Mouse (Mus musculus): ENCODE results near the gene Atp11a. TPM values are rescaled to one million over a fixed set of nuclear protein-coding genes. Genes with fewer than 3 reads are reported as not detected.

The Atp11a gene
- polyA plus RNA-seq, 1 experiment from 2014 or later = 8.9 TPM

DNA sequence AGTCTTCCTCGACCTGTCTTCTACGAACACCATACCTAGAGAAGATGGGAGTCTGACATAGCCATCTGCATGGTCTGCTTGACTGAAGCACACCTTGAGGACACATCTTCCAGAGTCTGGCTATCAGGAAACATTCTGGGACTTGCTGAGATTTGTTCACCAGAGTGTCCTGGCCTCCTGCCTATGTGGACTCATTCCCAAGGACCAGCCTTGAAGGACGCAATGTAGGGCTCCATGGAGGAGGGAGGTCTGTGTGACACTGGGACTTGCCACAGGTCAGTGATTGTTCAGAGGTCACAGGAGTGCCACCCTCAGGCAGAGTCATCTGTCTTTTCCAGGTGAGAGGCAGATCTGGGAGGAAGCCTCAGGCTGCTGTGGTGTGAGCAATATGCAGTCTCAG lies 8.6 kb upstream of the Atp11a start:
- no peak overlapping the region for H3K4me3 ChIP-seq (ENCODE audit: low read length)
- no peak overlapping the region for H3K4me2 ChIP-seq (ENCODE audit: low read length)
- no peak overlapping the region for H3K27ac ChIP-seq (ENCODE audit: low read depth, low read length)
- no peaks in the 10 kb centered on the region for H3K4me1 ChIP-seq (ENCODE audit: control insufficient read depth, insufficient read depth, low read depth, low read length)
- no peaks in the 10 kb centered on the region for H3K9me3 ChIP-seq (ENCODE audit: control insufficient read depth, low read length)
- H3K36me3 ChIP-seq (ENCODE audit: control insufficient read depth, insufficient read depth, low read length) = no peaks in the 10 kb centered on the region
- H3K27me3 ChIP-seq (replicated peaks; ENCODE audit: control insufficient read depth, insufficient read depth, low read length) = no peaks in the 10 kb centered on the region
- WGBS = 97% methylated on average over 3 of the region's 3 CpGs
- no peak for ATAC-seq
- no peak overlapping the region for H3K9ac ChIP-seq (ENCODE audit: low read depth, low read length)

DNA sequence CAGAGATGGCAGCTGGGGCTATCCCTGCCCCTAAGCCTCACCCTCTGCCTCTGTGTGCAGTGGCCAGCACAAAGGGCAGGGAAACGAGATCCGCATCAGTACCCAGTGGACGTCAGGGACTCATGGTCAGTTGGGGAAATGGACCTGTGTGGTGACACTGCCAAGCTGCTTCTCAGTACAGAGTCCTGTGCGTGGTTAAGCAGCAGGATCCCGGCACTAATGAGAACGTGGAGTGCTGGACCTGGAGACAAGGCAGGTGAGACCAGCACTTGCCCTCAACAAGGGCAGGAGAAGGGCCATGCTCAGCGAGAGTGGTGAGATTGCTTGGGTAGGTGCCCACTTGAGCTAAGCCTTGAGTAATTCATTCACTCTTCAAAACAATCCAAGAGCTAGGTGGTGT lies 7.7 kb upstream of the Atp11a start:
- WGBS = 85% methylated on average over 7 of the region's 7 CpGs
- no peak for ATAC-seq

DNA sequence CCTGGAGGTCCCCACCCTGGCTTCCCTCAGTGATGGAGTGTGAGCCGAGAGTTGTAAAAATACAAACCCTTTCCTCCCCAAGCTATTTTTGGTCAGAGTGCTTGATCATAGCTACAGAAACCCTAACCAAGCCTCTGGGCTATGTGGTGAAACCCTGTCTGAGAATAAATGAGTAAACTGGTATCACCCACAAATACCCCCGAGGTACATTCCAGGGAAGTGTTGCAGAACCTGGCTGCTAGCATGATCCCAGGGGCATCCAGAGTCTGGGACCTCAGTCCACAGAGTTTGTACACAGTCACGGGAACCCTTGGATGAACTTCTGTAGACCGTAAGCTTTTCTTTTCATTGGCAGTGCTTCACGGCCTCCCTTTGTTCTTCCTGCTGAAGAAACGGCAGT lies 3.8 kb upstream of the Atp11a start:
- Histone ChIP-seq H3K9me3 (ENCODE audit: control insufficient read depth, low read length) (no peaks in the 10 kb centered on the region), H3K27ac (ENCODE audit: low read depth, low read length) (no peak overlapping the region), H3K36me3 (ENCODE audit: control insufficient read depth, insufficient read depth, low read length) (no peaks in the 10 kb centered on the region), H3K4me2 (ENCODE audit: low read length) (no peak overlapping the region), H3K27me3 (replicated peaks; ENCODE audit: control insufficient read depth, insufficient read depth, low read length) (no peaks in the 10 kb centered on the region), H3K4me3 (ENCODE audit: low read length) (no peak overlapping the region), H3K9ac (ENCODE audit: low read depth, low read length) (no peak overlapping the region), H3K4me1 (ENCODE audit: control insufficient read depth, insufficient read depth, low read depth, low read length) (peaks cover 9% of the 10 kb centered on the region)
- 59% methylated on average over 6 of the region's 6 CpGs for WGBS
- ATAC-seq = no peak

More for the DNA sequence above, 7.7 kb upstream of the Atp11a start:
- Histone ChIP-seq H3K27ac (ENCODE audit: low read depth, low read length) (no peak overlapping the region), H3K4me2 (ENCODE audit: low read length) (no peak overlapping the region), H3K9me3 (ENCODE audit: control insufficient read depth, low read length) (no peaks in the 10 kb centered on the region), H3K9ac (ENCODE audit: low read depth, low read length) (no peak overlapping the region), H3K4me1 (ENCODE audit: control insufficient read depth, insufficient read depth, low read depth, low read length) (no peaks in the 10 kb centered on the region), H3K36me3 (ENCODE audit: control insufficient read depth, insufficient read depth, low read length) (no peaks in the 10 kb centered on the region), H3K4me3 (ENCODE audit: low read length) (no peak overlapping the region), H3K27me3 (replicated peaks; ENCODE audit: control insufficient read depth, insufficient read depth, low read length) (no peaks in the 10 kb centered on the region)

DNA sequence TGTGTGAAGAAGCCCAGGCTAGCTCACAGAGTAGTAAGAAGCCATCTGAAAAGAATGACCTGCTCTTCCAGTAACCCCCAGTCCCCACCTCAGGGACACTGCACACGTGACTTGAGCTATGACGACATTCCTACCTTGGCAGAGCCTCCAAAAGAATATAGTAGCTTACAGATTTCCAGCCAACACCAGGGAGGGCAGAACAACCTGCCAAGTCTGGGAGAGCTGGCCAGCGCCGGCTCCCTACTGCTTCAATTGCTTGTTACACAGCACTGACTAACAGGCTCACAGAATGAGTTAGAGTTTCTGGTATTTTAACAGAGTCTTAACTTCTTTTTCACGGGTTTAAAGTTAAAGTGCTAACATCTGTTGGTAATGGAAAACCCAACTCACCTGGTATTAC lies 2.7 kb upstream of the Atp11a start:
- 73% methylated on average over 5 of the region's 5 CpGs for WGBS
- H3K9me3 ChIP-seq (ENCODE audit: control insufficient read depth, low read length) = no peaks in the 10 kb centered on the region
- no peak overlapping the region for H3K9ac ChIP-seq (ENCODE audit: low read depth, low read length)
- H3K27ac ChIP-seq (ENCODE audit: low read depth, low read length) = no peak overlapping the region
- no peak overlapping the region for H3K4me2 ChIP-seq (ENCODE audit: low read length)
- no peaks in the 10 kb centered on the region for H3K27me3 ChIP-seq (replicated peaks; ENCODE audit: control insufficient read depth, insufficient read depth, low read length)
- no peaks in the 10 kb centered on the region for H3K36me3 ChIP-seq (ENCODE audit: control insufficient read depth, insufficient read depth, low read length)
- no peak for ATAC-seq
- H3K4me1 ChIP-seq (ENCODE audit: control insufficient read depth, insufficient read depth, low read depth, low read length) = peaks cover 15% of the 10 kb centered on the region
- no peak overlapping the region for H3K4me3 ChIP-seq (ENCODE audit: low read length)

DNA sequence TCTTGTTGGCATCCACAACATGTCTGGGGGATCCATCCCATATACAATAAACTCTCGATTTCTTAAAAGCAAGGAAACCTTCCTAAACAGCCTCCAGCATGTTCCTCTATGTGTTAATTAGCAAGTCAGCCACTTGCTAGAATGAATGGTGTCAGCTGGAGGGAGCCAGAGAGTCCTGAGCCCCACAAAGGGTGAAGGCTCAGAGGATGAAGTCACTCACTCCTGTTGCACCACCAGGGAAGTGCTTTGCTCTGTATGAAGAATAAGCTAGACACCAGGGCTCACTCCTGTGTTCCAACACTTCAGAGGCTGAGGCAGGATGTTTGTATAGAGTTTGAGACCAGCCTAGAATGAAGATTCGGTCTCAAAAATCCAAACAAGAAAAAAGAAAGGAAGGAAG lies 1.5 kb upstream of the Atp11a start:
- Histone ChIP-seq H3K36me3 (ENCODE audit: control insufficient read depth, insufficient read depth, low read length) (no peaks in the 10 kb centered on the region), H3K4me2 (ENCODE audit: low read length) (no peak overlapping the region), H3K27ac (ENCODE audit: low read depth, low read length) (no peak overlapping the region), H3K4me1 (ENCODE audit: control insufficient read depth, insufficient read depth, low read depth, low read length) (peaks cover 16% of the 10 kb centered on the region), H3K4me3 (ENCODE audit: low read length) (no peak overlapping the region), H3K9me3 (ENCODE audit: control insufficient read depth, low read length) (no peaks in the 10 kb centered on the region), H3K27me3 (replicated peaks; ENCODE audit: control insufficient read depth, insufficient read depth, low read length) (no peaks in the 10 kb centered on the region), H3K9ac (ENCODE audit: low read depth, low read length) (no peak overlapping the region)
- WGBS = 69% methylated on average over 2 of the region's 2 CpGs
- no peak for ATAC-seq

DNA sequence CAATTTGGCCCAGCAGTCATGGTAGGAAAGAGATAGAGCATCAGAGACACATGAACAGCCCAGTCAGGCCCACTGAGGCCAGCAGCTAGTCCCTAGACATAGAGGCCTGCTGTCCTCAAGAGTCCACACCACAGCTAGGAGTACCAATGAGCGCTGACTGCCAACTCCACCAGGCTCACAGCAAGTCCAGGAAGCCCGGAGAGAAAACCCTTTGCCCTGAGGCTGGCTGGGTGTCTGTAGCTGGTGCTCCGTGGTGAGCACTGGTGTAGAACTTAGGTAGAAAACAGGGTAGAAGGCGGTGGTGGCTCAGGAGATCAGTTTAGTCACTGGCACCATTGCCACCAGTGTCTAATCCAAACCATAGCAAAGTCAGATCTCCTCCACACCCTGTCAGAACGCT lies 988 bp upstream of the Atp11a start:
- no peaks in the 10 kb centered on the region for H3K27me3 ChIP-seq (replicated peaks; ENCODE audit: control insufficient read depth, insufficient read depth, low read length)
- no peak overlapping the region for H3K4me2 ChIP-seq (ENCODE audit: low read length)
- WGBS = 91% methylated on average over 5 of the region's 5 CpGs
- no peak overlapping the region for H3K4me3 ChIP-seq (ENCODE audit: low read length)
- peaks cover 16% of the 10 kb centered on the region for H3K4me1 ChIP-seq (ENCODE audit: control insufficient read depth, insufficient read depth, low read depth, low read length)
- H3K27ac ChIP-seq (ENCODE audit: low read depth, low read length) = no peak overlapping the region; the same call in 1 of the 2 replicates
- no peaks in the 10 kb centered on the region for H3K36me3 ChIP-seq (ENCODE audit: control insufficient read depth, insufficient read depth, low read length)
- no peak overlapping the region for H3K9ac ChIP-seq (ENCODE audit: low read depth, low read length)
- no peak for ATAC-seq
- no peaks in the 10 kb centered on the region for H3K9me3 ChIP-seq (ENCODE audit: control insufficient read depth, low read length)

DNA sequence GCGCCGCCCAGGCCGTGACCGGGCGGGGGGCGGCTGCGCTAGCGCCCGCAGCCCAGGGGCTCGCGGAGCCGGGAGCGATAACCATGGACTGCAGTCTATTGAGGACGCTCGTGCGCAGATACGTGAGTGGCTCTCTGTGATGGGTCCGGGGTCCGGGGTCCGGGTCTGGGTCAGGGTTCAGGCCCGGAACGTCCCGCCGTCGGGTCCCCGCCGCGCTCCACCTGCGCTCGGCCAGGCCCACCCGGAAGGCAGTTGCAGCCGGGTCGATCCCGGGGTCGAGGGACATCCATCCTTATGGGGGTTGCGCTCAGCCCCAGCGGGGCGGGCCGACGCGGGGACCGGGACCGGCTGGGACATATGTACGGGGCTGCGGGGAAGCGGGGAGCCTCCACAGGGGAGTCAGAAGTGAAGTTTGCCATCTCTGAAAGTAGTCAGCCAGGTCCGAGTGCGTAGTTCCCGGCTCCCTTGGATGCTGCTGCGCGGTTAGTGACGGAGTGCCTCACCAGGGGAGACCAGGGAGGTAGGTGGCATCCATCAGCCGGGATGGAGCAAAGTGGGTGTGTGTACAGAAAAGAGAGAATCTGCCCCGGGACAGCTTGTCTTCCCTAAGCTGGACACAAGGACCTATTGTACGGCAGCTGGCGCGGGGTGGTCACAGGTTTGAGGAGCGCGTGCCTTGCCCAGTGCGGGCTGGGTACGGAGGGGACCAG lies 572 bp downstream of the Atp11a start:
- Histone ChIP-seq H3K4me2 (ENCODE audit: low read length) (peak overlapping the region; percentile 94), H3K36me3 (ENCODE audit: control insufficient read depth, insufficient read depth, low read length) (no peaks in the 10 kb centered on the region), H3K27ac (ENCODE audit: low read depth, low read length) (peak overlapping the region; percentile 69; the same call in 1 of the 2 replicates), H3K4me3 (ENCODE audit: low read length) (peak overlapping the region; percentile 85), H3K9me3 (ENCODE audit: control insufficient read depth, low read length) (no peaks in the 10 kb centered on the region), H3K4me1 (ENCODE audit: control insufficient read depth, insufficient read depth, low read depth, low read length) (peaks cover 16% of the 10 kb centered on the region), H3K9ac (ENCODE audit: low read depth, low read length) (peak overlapping the region; percentile 93), H3K27me3 (replicated peaks; ENCODE audit: control insufficient read depth, insufficient read depth, low read length) (no peaks in the 10 kb centered on the region)
- WGBS = under 1% methylated on average over 53 of the region's 61 CpGs
- peak; percentile 64 for ATAC-seq

DNA sequence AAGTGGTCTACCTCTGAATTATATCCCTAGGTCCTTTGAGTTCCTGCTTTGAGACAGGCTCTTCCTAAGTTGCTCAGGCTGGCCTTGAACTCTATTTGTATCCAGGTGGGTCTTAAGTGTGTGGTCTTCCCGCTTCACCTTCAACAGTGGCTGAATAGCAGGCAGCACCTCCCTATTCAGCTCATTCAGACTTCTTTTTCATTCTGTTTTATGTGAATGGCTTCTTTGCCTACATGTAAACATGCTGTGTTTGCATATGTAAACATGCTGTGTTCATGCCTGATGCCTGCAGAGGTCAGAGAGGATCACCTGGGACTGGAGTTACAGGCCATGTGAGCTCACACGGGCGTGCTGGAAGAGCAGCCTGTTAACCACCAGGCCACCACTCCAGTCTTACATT lies 3.1 kb downstream of the Atp11a start:
- Histone ChIP-seq H3K27ac (ENCODE audit: low read depth, low read length) (no peak overlapping the region), H3K36me3 (ENCODE audit: control insufficient read depth, insufficient read depth, low read length) (no peaks in the 10 kb centered on the region), H3K4me1 (ENCODE audit: control insufficient read depth, insufficient read depth, low read depth, low read length) (peaks cover 16% of the 10 kb centered on the region), H3K4me2 (ENCODE audit: low read length) (no peak overlapping the region), H3K9ac (ENCODE audit: low read depth, low read length) (no peak overlapping the region), H3K27me3 (replicated peaks; ENCODE audit: control insufficient read depth, insufficient read depth, low read length) (no peaks in the 10 kb centered on the region), H3K9me3 (ENCODE audit: control insufficient read depth, low read length) (no peaks in the 10 kb centered on the region), H3K4me3 (ENCODE audit: low read length) (no peak overlapping the region)
- 81% methylated on average over 3 of the region's 3 CpGs for WGBS
- no peak for ATAC-seq

DNA sequence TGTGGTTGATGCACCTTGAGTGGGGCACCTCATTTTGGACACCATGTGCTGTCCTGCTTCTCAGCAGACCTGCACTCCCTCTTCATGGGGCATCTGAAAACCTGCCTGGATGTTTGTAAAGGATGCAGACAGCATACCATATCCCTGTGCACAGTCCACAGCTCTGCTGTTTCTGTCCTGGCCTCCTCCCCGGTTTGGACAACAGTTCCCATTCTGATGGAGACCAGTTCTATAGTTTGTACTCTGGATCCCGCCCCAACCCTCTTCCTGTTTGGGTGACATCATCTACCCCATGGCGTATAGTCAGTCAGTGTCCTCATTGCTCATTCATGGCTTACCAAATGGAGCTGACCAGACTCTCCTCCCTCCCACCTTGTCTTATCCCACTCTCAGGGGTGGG lies 5.1 kb downstream of the Atp11a start:
- no peaks in the 10 kb centered on the region for H3K36me3 ChIP-seq (ENCODE audit: control insufficient read depth, insufficient read depth, low read length)
- no peaks in the 10 kb centered on the region for H3K9me3 ChIP-seq (ENCODE audit: control insufficient read depth, low read length)
- 70% methylated on average over 3 of the region's 3 CpGs for WGBS
- no peaks in the 10 kb centered on the region for H3K27me3 ChIP-seq (replicated peaks; ENCODE audit: control insufficient read depth, insufficient read depth, low read length)
- H3K4me3 ChIP-seq (ENCODE audit: low read length) = no peak overlapping the region
- no peak overlapping the region for H3K9ac ChIP-seq (ENCODE audit: low read depth, low read length)
- H3K4me1 ChIP-seq (ENCODE audit: control insufficient read depth, insufficient read depth, low read depth, low read length) = peaks cover 13% of the 10 kb centered on the region
- no peak overlapping the region for H3K4me2 ChIP-seq (ENCODE audit: low read length)
- no peak for ATAC-seq
- no peak overlapping the region for H3K27ac ChIP-seq (ENCODE audit: low read depth, low read length)
